Mouse (Mus musculus): ENCODE measurements around the gene Ivd.

Ivd gene

DNA sequence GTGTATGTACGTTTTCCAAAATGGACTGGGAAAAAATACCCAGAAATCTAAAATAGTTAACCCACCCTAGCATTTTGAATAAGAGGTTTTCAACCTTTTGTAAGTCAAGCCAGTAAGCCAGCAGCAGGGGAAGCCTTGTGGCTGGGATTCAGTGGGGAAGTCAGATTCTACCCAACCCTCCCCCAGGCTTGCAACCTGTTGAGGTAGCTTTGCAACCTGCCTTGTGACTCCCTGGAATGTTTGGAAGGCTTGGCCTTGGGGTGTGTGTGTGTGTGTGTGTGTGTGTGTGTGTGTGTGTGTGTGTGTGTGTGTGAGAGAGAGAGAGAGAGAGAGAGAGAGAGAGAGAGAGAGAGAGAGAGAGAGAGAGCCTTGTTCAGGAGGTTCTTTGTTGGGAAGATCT lies 47.4 kb downstream of the Ivd start:
- DNase-seq (ENCODE audit: low read depth, low spot score), result no peak

- no peak for DNase-seq (ENCODE audit: low read depth, low spot score)
Measured at GRCm38 (mm10) chr2:118910605-118911278, 49.0 kb downstream of the Ivd start.

DNA sequence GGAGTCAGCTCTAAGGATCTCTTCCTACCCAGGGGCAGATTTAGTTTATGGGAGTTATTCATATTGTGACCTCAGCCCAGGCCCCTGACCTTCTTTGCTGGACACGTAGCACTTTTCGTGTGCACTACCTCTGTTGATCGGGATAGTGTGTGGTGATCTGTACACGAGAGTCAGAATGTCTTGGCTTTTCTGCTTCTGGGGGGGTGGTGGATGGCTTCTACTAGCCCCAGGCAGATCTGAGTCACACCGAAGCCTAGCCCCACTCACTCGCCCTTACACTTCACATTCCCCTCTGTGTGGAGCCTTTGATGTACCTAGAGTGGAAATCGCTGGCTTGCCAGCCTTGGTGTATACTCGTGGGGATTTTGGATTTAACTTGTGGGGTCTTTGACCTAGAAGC lies 51.0 kb downstream of the Ivd start:
- DNase-seq (ENCODE audit: low read depth, low spot score), result no peak

DNA sequence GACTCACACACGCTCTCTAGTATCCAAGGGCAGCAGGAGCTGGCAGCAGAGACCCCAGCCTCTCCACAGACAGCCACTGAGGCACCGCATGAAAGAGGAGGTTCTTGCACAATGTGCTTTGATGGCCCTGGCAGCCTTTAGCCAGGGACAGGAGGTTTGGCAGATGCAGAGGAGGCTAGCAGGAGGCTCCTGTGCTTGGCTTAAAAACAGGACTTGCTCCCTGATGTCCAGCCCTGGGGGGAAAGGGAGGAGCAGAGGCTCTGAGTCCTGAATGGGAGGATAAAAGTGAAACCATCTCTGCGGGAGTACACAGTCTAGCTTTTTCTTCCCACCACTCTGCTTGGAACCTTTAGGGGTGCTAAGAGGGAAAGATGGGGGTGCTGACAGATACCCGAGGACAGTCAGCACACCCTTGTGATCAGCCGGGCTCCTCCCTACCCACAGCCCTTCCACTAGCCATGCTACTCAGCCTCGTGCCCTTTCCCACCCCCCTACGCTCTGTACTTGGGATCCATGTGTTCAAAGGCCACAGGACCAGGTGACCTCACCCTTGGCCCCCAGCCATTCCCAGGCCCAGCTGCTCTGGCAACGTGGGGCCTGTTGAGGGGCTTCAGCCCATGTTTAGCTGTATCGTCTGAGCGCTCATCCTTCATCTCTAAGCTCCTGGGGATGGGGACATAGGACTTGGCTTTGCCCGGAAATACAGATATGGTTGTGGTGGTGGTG lies 52.0 kb downstream of the Ivd start:
- no peak for DNase-seq (ENCODE audit: low read depth, low spot score)

- no peak for DNase-seq (ENCODE audit: low read depth, low spot score)
Measured at GRCm38 (mm10) chr2:118914685-118915084, 52.9 kb downstream of the Ivd start.

- DNase-seq (ENCODE audit: low read depth, low spot score), result no peak
Measured at GRCm38 (mm10) chr2:118916436-118916835, 54.7 kb downstream of the Ivd start.

- no peak for DNase-seq (ENCODE audit: low read depth, low spot score)
Measured at GRCm38 (mm10) chr2:118918543-118918942, 56.8 kb downstream of the Ivd start.

DNA sequence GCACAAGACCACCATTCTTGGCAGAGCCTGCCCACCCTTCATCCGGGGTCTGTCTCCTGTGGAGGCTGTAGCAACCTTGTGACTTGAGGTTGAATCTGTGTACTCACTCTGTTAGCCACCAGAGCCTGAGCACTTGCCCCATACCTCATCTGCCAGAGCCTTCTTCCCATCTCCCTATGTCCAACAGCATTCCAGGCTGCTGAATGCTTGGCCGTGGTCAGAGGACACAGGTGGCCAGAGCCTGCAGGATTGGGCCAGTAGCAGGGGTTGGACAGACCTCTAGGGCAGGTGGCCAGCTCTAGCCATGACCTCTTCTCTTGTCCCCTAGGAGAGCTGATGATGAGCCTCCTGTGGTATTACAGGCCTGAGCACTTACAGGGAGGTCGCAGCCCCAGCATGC lies 58.7 kb downstream of the Ivd start:
- no peak for DNase-seq (ENCODE audit: low read depth, low spot score)

DNA sequence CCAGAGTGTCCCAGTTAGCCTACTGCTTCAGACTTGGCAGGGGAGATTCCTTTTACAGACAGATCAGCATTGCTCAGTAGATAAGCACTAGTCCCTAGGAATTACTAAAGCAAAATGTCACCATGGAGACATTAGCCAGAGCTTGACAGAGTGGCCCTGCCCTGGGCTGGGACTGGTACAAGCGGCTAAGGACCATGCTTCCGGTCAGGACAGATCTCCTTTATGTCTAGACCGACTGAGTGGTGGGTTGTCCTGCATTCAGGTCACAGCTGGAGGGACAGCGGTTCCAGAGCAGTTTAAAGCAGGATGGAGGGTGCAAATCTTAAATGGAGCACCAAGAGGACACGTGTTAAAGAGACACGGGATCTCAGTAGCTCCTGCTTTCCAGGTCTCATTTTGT lies 64.2 kb downstream of the Ivd start:
- no peak for DNase-seq (ENCODE audit: low read depth, low spot score)

DNA sequence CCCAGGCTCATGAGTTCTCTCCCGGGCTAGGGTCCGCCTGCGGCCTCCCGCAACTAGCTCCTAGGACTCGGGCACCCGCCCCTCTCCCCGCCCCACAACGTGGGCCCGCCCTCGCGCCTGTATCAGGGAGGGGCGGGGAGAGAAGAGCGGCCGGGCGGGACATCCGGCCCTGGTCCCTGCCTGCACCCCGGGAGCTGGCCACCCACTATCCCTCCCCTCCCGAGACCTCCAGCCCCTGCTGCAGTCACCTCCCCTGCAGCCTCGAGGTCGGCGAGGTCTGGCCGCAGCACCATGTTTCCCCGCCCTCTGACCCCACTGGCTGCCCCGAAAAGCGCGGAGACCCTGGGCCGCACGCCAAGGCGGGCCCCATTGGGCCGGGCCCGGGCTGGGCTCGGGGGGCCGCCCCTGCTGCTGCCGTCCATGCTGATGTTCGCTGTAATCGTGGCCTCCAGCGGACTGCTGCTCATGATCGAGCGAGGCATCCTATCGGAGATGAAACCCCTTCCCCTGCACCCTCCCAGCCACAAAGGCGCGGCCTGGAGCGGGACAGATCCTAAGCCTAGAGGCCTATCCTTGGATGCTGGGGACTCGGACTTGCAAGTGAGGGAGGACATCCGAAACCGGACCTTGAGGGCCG lies 64.7 kb downstream of the Ivd start, which contains the start of gene Chst14:
Gene Chst14 (plus strand): TSS at position 136 of the 637 bp plus-strand sequence.
- DNase-seq (ENCODE audit: low read depth, low spot score), result no peak

DNA sequence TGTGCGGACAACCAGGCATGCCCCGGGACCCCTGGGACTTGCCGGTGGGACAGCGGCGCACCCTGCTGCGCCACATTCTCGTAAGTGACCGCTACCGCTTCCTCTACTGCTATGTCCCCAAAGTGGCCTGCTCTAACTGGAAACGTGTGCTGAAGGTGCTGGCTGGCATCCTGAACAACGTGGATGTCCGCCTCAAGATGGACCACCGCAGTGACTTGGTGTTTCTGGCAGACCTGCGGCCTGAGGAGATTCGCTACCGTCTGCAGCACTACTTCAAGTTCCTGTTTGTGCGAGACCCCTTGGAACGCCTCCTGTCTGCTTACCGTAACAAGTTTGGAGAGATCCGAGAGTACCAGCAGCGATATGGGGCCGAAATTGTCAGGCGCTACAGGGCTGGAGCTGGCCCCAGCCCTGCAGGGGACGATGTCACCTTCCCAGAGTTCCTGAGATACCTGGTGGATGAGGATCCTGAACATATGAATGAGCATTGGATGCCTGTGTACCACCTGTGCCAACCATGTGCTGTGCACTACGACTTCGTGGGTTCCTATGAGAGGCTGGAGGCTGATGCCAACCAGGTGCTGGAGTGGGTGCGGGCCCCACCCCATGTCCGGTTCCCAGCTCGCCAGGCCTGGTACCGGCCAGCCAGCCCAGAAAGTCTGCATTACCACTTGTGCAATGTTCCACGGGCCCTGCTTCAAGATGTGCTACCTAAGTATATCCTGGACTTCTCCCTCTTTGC lies 65.4 kb downstream of the Ivd start:
- no peak for DNase-seq (ENCODE audit: low read depth, low spot score)

Measured in retina, postnatal 7 days (tissue).